ENCODE assay signal across 14 mouse cellular contexts in genomic region chr11:117778031-117778430, GRCm38 (mm10). TPM values are rescaled to one million over a fixed set of nuclear protein-coding genes. Genes with fewer than 3 reads are reported as not detected.
DNase-seq lines count a peak whose midpoint lies in the region; ATAC-seq and TF ChIP-seq lines count a peak whose summit lies in the region.
"Had no signal": no experiment of that assay in that cellular context is flagged by ENCODE, and none has a peak within 500 bp of the region (broad histone marks: within the 10 kb centered on the region; RNA-seq: fewer than 3 reads in every experiment).

No protein-coding gene starts in this region.

- peaks cover 22% of the 10 kb centered on the region for H3K4me1 ChIP-seq in kidney, adult 2 months (ENCODE audit: control insufficient read depth, insufficient read depth, low read length)
- H3K4me1 ChIP-seq in kidney, embryonic 14.5 days (ENCODE audit: control insufficient read depth, insufficient read depth, low read length) = peaks cover 38% of the 10 kb centered on the region
- H3K4me1 ChIP-seq in thymus, adult 2 months (replicated peaks; ENCODE audit: control insufficient read depth, insufficient read depth, low read length) = peaks cover 44% of the 10 kb centered on the region
- H3K4me1 ChIP-seq in forebrain, embryonic 15.5 days = peaks cover 26% of the 10 kb centered on the region

- peak; percentile 60 for DNase-seq in adrenal gland, postnatal 14 days
- no peak for DNase-seq in adrenal gland, adult 18-20 months (ENCODE audit: low spot score in 2 of 2)
- DNase-seq in kidney, adult 2 months = peak; percentile 85
- no peak for DNase-seq in thymus, adult 2 months
- DNase-seq in thymus, postnatal 36 days = no peak
- no peak for DNase-seq in urinary bladder, postnatal 14 days (ENCODE audit: low spot score)
- DNase-seq: cerebellum, adult 18-20 months; heart, adult 2 months had no signal

- H3K9me3 ChIP-seq in kidney, embryonic 14.5 days (ENCODE audit: control insufficient read depth, low read length) = no peaks in the 10 kb centered on the region
- no peaks in the 10 kb centered on the region for H3K9me3 ChIP-seq in forebrain, embryonic 15.5 days
- H3K9me3 ChIP-seq: hindbrain, embryonic 13.5 days; limb, embryonic 15.5 days had no signal

- no peak overlapping the region; the same call in 1 of the 2 replicates for H3K4me2 ChIP-seq in kidney, embryonic 14.5 days (replicated peaks; ENCODE audit: low read depth, low read length)
- H3K4me2 ChIP-seq in forebrain, embryonic 15.5 days (replicated peaks) = no peak overlapping the region
- H3K4me2 ChIP-seq: midbrain, embryonic 11.5 days had no signal

- no peak overlapping the region for H3K4me3 ChIP-seq in kidney, adult 2 months (ENCODE audit: insufficient read depth, low read depth, low read length)
- H3K4me3 ChIP-seq in kidney, embryonic 14.5 days (ENCODE audit: low read length) = no peak overlapping the region
- H3K4me3 ChIP-seq in thymus, adult 2 months (ENCODE audit: control insufficient read depth, insufficient read depth, low read length) = no peak overlapping the region
- H3K4me3 ChIP-seq in forebrain, embryonic 15.5 days = no peak overlapping the region
- H3K4me3 ChIP-seq: hindbrain, embryonic 13.5 days had no signal

- H3K27ac ChIP-seq in kidney, adult 2 months (ENCODE audit: insufficient read depth, low read depth, low read length) = peak overlapping the region; percentile 90
- no peak overlapping the region for H3K27ac ChIP-seq in kidney, embryonic 14.5 days (ENCODE audit: low read depth, low read length)
- H3K27ac ChIP-seq in thymus, adult 2 months (ENCODE audit: control insufficient read depth, insufficient read depth, low read length) = peak overlapping the region; percentile 85
- H3K27ac ChIP-seq in forebrain, embryonic 15.5 days (replicated peaks) = no peak overlapping the region
- H3K27ac ChIP-seq: hindbrain, embryonic 13.5 days had no signal

- H3K36me3 ChIP-seq in kidney, adult 2 months (ENCODE audit: control insufficient read depth, insufficient read depth, low read length) = 0 out of 2 replicates have a peak, but pooled peaks cover 1% of the 10 kb centered on the region
- peaks cover 26% of the 10 kb centered on the region for H3K36me3 ChIP-seq in kidney, embryonic 14.5 days (ENCODE audit: control insufficient read depth, insufficient read depth, low read length)
- H3K36me3 ChIP-seq in thymus, adult 2 months (ENCODE audit: control insufficient read depth, insufficient read depth, low read length) = peaks cover 23% of the 10 kb centered on the region
- H3K36me3 ChIP-seq in forebrain, embryonic 15.5 days = no peaks in the 10 kb centered on the region
- H3K36me3 ChIP-seq: hindbrain, embryonic 13.5 days had no signal

- no peak overlapping the region for H3K9ac ChIP-seq in kidney, embryonic 14.5 days (ENCODE audit: low read depth, low read length)
- no peak overlapping the region for H3K9ac ChIP-seq in forebrain, embryonic 15.5 days (replicated peaks)
- H3K9ac ChIP-seq: hindbrain, embryonic 13.5 days; limb, embryonic 15.5 days had no signal

- TF ChIP-seq POLR2A in kidney, adult 2 months (IDR thresholded peaks at IDR 0.05; ENCODE audit: low read depth, low read length) = no peak
- no peak for TF ChIP-seq POLR2A in thymus, adult 2 months (IDR thresholded peaks at IDR 0.05; ENCODE audit: control insufficient read depth, extremely low read depth, insufficient read depth, low read length, poor library complexity)

- ATAC-seq in kidney, embryonic 14.5 days (ENCODE audit: low FRiP score, low TSS enrichment) = no peak
- ATAC-seq in forebrain, embryonic 15.5 days (replicated peaks) = no peak

- no peak for TF ChIP-seq CTCF in kidney, adult 2 months (conservative IDR thresholded peaks at IDR 0.05; ENCODE audit: insufficient read depth, insufficient read length, low read depth, low read length)
- TF ChIP-seq CTCF in thymus, adult 2 months (IDR thresholded peaks at IDR 0.05; ENCODE audit: borderline replicate concordance, control insufficient read depth, extremely low read depth, insufficient read depth, low read length, poor library complexity) = no peak

- H3K27me3 ChIP-seq in kidney, adult 2 months (replicated peaks; ENCODE audit: control insufficient read depth, insufficient read depth, low read length) = no peaks in the 10 kb centered on the region
- H3K27me3 ChIP-seq in kidney, embryonic 14.5 days (ENCODE audit: control insufficient read depth, insufficient read depth, low read length) = no peaks in the 10 kb centered on the region
- H3K27me3 ChIP-seq in thymus, adult 2 months (ENCODE audit: control insufficient read depth, insufficient read depth, low read length) = no peaks in the 10 kb centered on the region
- H3K27me3 ChIP-seq in forebrain, embryonic 15.5 days = peaks cover 32% of the 10 kb centered on the region

- WGBS in kidney, adult 2 months = 49% methylated on average over 11 of the region's 11 CpGs
- WGBS in kidney, embryonic 14.5 days = 95% methylated on average over 11 of the region's 11 CpGs
- WGBS in thymus, adult 2 months = 98% methylated on average over 11 of the region's 11 CpGs
- whole genome bisulfite sequencing in forebrain, embryonic 15.5 days = 96% methylated on average over 11 of the region's 11 CpGs

RNA-seq across cellular contexts. Expression of gene Tmc8, which starts 3.8 kb away (rescaled TPM):
- 5.3 and 8.3 TPM in 2 replicates for total RNA-seq in adrenal gland, postnatal 14 days (2021)
- total RNA-seq in adrenal gland, adult 18-20 months (2021) = 1 to 10 TPM; 3.2 to 4.3 TPM
- 3.3 and 5.3 TPM in 2 replicates for polyA plus RNA-seq in kidney, adult 2 months (2012; rRNA removed)
- polyA plus RNA-seq in kidney, embryonic 14.5 days (2014; fragmentation: Nextera tagmentation; extraction: Ambion mirVana) = 1.3 and 3.4 TPM in 2 replicates
- polyA plus RNA-seq in thymus, adult 2 months (2012; rRNA removed) = 388 and 467 TPM in 2 replicates
- polyA plus RNA-seq in forebrain, embryonic 15.5 days (2015; fragmentation: Nextera tagmentation; extraction: Ambion mirVana) = 0.43 and 0.45 TPM in 2 replicates

RNA-seq across cellular contexts. Expression of gene Tmc6, which starts 4.0 kb away (rescaled TPM):
- total RNA-seq in adrenal gland, postnatal 14 days (2021) = 35.1 and 35.7 TPM in 2 replicates
- 10 to 100 TPM; 24.1 to 27.0 TPM for total RNA-seq in adrenal gland, adult 18-20 months (2021)
- polyA plus RNA-seq in kidney, adult 2 months (2012; rRNA removed) = 41.2 and 48.4 TPM in 2 replicates
- polyA plus RNA-seq in kidney, embryonic 14.5 days (2014; fragmentation: Nextera tagmentation; extraction: Ambion mirVana) = 22.6 and 27.2 TPM in 2 replicates
- polyA plus RNA-seq in thymus, adult 2 months (2012; rRNA removed) = 201 and 217 TPM in 2 replicates
- polyA plus RNA-seq in forebrain, embryonic 15.5 days (2015; fragmentation: Nextera tagmentation; extraction: Ambion mirVana) = 1.9 and 2.6 TPM in 2 replicates

RNA-seq across cellular contexts. Expression of gene 6030468B19Rik, which starts 19.4 kb away (rescaled TPM):
- 0.44 TPM in 1 of 2 replicates, not detected in the other for total RNA-seq in adrenal gland, postnatal 14 days (2021)
- not detected for total RNA-seq in adrenal gland, adult 18-20 months (2021)
- 0.09 TPM in 1 of 2 replicates, not detected in the other for polyA plus RNA-seq in kidney, adult 2 months (2012; rRNA removed)
- polyA plus RNA-seq in kidney, embryonic 14.5 days (2014; fragmentation: Nextera tagmentation; extraction: Ambion mirVana) = not detected in 2 replicates
- polyA plus RNA-seq in thymus, adult 2 months (2012; rRNA removed) = 1.7 and 1.8 TPM in 2 replicates
- 0.18 TPM in 1 of 2 replicates, not detected in the other for polyA plus RNA-seq in forebrain, embryonic 15.5 days (2015; fragmentation: Nextera tagmentation; extraction: Ambion mirVana)
- total RNA-seq: heart, adult 2 months had no signal
- polyA plus RNA-seq: hindbrain, embryonic 13.5 days; myocyte had no signal

RNA-seq across cellular contexts. Expression of gene Gm20708, which starts 31.4 kb away (rescaled TPM):
- total RNA-seq in adrenal gland, postnatal 14 days (2021) = 0.83 and 0.93 TPM in 2 replicates
- under 1 TPM in 1 of 2 experiments, not detected in 1; 0.80 TPM for total RNA-seq in adrenal gland, adult 18-20 months (2021)
- 0.18 and 0.22 TPM in 2 replicates for polyA plus RNA-seq in kidney, adult 2 months (2012; rRNA removed)
- 0.58 and 0.59 TPM in 2 replicates for polyA plus RNA-seq in kidney, embryonic 14.5 days (2014; fragmentation: Nextera tagmentation; extraction: Ambion mirVana)
- polyA plus RNA-seq in thymus, adult 2 months (2012; rRNA removed) = 0.06 TPM in 1 of 2 replicates, not detected in the other
- polyA plus RNA-seq in forebrain, embryonic 15.5 days (2015; fragmentation: Nextera tagmentation; extraction: Ambion mirVana) = 0.72 and 0.79 TPM in 2 replicates

RNA-seq across cellular contexts. Expression of gene Syngr2, which starts 31.4 kb away (rescaled TPM):
- total RNA-seq in adrenal gland, postnatal 14 days (2021) = 62.6 and 73.8 TPM in 2 replicates
- 100 to 1,000 TPM in 1 of 2 experiments, 10 to 100 TPM in 1; 65.4 to 101 TPM for total RNA-seq in adrenal gland, adult 18-20 months (2021)
- 150 and 155 TPM in 2 replicates for polyA plus RNA-seq in kidney, adult 2 months (2012; rRNA removed)
- polyA plus RNA-seq in kidney, embryonic 14.5 days (2014; fragmentation: Nextera tagmentation; extraction: Ambion mirVana) = 75.1 and 85.7 TPM in 2 replicates
- polyA plus RNA-seq in thymus, adult 2 months (2012; rRNA removed) = 286 and 322 TPM in 2 replicates
- polyA plus RNA-seq in forebrain, embryonic 15.5 days (2015; fragmentation: Nextera tagmentation; extraction: Ambion mirVana) = 12.3 and 12.6 TPM in 2 replicates

Comparison
In these comparisons a context has a peak if more than half of its experiments do, and no peak if none do; other contexts are left out.
1. DNase-seq: peak in adrenal gland, postnatal 14 days (single experiment) and kidney, adult 2 months (single experiment); none in adrenal gland, adult 18-20 months (0 of 2), thymus, adult 2 months (single experiment), thymus, postnatal 36 days (0 of 2) and urinary bladder, postnatal 14 days (single experiment).
2. H3K27ac ChIP-seq: peak in kidney, adult 2 months (single experiment) and thymus, adult 2 months (single experiment); none in kidney, embryonic 14.5 days (single experiment) and forebrain, embryonic 15.5 days (single experiment).
3. RNA of gene Tmc8, which starts 3.8 kb away (polyA plus RNA-seq): 388 to 467 TPM in thymus, adult 2 months; 3.3 to 5.3 TPM in kidney, adult 2 months, 1.3 to 3.4 TPM in kidney, embryonic 14.5 days and 0.43 to 0.45 TPM in forebrain, embryonic 15.5 days; every median in the first group is over 10 times any median in the second.